Mouse (Mus musculus) left cerebral cortex, postnatal 25 days (tissue): Measurements from ENCODE around the gene Col25a1. TPM values are rescaled to one million over a fixed set of nuclear protein-coding genes. Genes with fewer than 3 reads are reported as not detected.

Experiments
- DNase-seq, 2 experiments: peaks; one replicate each; pipeline ENCODE4 v3.0.0; 2022; ENCODE audit warnings: low spot score in 2 of 2, mixed read lengths in 1 of 2
- intact Hi-C: fragments of 180-260 bp; cut with DNase I; formaldehyde crosslinking; loops from one replicate; pipeline ENCODE4 v1.15.1; 2025
- total RNA-seq, 2 experiments: library from RNA; stranded (reverse); gene quantifications; 2 replicates each; pipeline ENCODE4 v1.2.3; 2021

The Col25a1 gene
- total RNA-seq, 2 experiments from 2014 or later = 43.5 to 48.5 TPM

DNA sequence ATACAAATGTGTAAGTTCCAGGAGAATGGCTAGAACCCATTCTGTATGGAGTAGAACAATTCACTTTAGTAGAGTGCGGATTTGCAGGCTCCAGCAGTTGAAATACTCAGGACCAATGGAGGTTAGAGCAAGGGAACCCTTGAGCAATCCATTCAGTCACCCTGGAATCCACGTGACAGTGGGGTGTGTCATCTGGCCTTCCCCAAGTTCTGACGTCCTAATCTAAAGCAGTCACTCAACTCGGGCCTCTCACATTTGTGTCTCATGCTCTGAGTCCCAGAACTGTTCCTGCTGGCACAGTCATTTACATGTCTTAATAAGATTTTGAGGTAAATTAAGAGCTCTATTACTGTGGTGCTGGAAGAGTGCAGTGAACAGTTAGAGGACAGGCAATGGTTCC is 28.6 kb downstream of the Col25a1 start:
- intact Hi-C loops = no loop called here
- no peak for DNase-seq

GRCm38 (mm10) chr3:130160902-130161301 is 29.6 kb downstream of the Col25a1 start:
- intact Hi-C loops = no loop called here
- no peak for DNase-seq

DNA sequence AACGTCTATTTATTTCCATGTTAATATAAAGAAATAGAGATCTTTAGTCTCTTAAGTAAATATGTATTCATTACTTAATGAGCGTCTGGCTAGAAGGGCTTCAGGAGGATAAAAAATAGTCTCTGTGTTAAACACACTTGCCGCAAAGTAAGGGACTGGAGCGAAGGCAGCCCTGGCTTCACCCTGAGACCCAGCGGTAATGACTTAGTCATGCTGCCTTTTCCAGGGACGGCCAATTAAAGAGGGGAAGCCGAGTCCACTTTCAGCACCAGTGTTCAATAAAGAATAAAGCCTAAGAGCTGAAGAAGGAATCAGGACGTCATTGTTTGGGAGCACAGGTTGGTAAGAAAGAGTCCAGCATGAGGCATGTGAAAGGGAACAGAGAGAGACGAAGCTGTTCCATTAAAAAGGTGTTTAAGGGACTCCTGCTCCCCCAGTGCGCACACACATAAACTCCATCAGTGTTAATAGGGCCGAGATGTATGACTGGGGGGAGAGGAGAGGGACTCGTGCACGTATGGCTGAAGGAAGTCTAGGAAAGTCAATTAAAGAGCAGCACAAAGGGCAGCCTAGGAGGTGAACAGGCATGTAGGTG is 30.1 kb downstream of the Col25a1 start:
- intact Hi-C loops = no loop called here

DNA sequence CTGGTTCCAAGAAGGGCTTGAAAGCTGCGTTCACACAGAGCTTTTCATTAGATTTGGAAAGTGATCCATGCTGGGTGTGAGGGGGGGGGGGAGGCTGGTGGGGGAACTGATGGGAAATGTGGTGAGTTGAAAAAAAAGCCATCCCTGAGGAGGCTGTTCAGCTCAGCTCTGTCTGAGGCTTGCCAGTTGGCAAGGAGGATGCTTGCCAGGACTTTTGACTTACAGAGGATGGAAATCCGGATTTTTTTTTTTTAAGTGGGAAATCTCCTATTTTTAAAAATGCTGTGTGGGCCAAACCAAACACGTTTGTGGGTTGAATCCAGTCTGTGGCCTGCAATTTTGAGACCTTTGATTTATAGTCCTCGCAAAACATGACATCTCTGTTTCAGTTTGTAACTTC is 35.6 kb downstream of the Col25a1 start:
- intact Hi-C loops = no loop called here
- DNase-seq = peak in 1 of 2 experiments; percentile 38

More for the DNA sequence above, 30.1 kb downstream of the Col25a1 start:
- DNase-seq = no peak

DNA sequence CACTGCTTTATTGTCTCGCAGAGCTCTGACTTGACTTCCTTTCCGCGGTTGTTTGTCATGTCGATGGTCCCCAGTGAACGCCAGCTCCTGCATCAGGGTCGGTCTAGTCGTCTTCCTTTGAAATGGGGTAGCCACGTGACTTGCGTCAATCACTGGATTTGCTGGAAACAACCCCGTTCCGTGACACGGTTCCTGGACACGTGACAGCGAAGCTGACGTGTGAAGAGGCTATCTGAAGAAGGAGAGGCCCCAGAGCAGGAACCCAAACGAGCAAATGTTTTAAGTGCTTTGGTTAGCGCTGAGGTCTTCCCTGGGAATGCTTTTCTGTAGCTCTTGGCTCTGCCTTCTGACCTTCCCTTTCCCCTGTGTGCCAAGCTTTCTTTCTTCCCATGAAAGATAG is 41.5 kb downstream of the Col25a1 start:
- DNase-seq = no peak
- intact Hi-C loops = no loop called here

DNA sequence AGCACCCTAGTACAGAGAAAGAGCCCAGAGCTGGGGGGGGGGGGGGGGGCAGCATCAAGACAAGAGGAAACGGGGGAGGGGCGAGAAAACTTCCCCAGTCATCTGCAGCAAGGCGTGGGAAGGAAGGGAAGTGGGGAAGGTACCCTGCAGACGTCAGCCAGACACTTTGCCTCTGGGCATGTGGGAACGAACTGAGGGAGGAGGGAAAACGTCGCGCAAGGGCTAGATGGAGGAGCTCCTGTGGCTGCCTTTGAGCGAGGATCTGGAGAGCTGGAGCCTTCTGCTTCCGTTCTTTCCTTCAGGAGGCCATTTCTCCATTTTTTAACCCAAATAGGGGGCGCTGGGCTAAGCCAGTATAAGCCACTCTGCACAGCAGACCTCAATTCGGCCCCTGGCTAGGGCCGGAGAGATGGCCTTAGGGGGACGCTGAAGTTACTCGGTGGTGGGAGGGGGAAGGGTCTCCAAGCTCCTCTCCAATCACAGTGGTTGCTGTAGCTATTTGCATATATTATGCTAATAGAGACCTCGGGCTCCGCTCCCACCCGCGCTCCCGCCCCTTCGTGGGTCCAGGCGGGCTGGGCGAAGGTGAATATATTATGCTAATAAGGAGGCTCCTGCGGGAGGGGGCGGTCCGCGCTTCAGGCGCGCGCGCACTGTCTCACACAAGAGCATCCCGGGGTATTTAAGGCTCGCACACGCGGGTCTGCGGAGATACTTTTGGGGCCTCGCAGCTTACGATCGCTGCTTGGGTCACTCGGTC is 49.1 kb downstream of the Col25a1 start:
- intact Hi-C loops = loop anchor here (5.0 kb wide), 3 partner anchors 68 to 512 kb away; no protein-coding TSS in a partner anchor
- DNase-seq = peak; percentile 79 to 87

- DNase-seq = no peak
- intact Hi-C loops = loop anchor here (5.0 kb wide), 3 partner anchors 69 to 511 kb away; no protein-coding TSS in a partner anchor
Measured at GRCm38 (mm10) chr3:130180964-130181590, 49.8 kb downstream of the Col25a1 start.

- intact Hi-C loops = loop anchor here (5.0 kb wide), 3 partner anchors 69 to 511 kb away; no protein-coding TSS in a partner anchor
- DNase-seq = no peak
Measured at GRCm38 (mm10) chr3:130181591-130181980, 50.3 kb downstream of the Col25a1 start.

- no peak for DNase-seq
Measured at GRCm38 (mm10) chr3:130182450-130182849, 51.1 kb downstream of the Col25a1 start.

DNA sequence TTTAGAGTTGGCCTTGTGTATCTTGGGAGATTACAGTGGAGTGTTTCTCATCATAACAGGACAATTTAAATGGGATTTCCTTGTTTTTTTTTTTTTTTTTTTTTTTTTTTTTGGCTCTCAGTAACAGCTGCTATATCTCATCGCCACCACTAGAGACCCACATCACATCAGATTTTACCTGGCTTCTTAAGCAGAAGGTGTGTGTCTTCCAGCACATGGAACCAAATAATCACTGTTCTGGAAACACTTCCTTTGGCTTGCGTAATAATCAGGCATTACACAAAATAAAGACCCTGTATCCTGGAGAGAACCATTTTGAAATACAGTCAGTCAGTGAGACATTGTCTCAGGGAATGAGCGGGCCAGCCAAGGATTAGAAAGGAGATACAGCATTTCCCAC is 53.8 kb downstream of the Col25a1 start:
- intact Hi-C loops = loop anchor here (2.0 kb wide), 1 partner anchor 390 kb away; no protein-coding TSS in a partner anchor
- DNase-seq = no peak

More at GRCm38 (mm10) chr3:130182450-130182849, 51.1 kb downstream of the Col25a1 start:
- intact Hi-C loops = loop anchor here (5.0 kb wide), 3 partner anchors 70 to 510 kb away; no protein-coding TSS in a partner anchor

- intact Hi-C loops = no loop called here
- no peak for DNase-seq
Measured at GRCm38 (mm10) chr3:130187588-130187987, 56.3 kb downstream of the Col25a1 start.

DNA sequence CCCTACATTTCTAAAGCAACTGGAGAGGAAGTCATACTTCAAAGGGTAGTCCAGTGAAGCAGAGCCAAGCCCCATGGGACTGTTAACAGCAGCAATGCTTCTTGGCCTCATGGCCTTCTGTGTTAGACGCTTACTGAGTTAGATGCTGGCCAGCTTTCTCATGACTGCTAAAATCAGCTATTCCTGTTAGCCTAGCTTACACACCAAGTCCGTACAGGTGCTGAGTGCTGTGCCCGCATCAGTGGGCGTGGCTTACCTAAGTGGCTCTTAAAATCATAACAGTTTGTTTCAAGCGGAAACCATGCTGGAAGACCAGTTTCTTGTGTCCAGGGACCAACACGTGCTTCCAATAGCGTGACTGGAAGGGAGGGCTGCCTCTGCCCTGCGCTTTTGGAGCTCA is 62.1 kb downstream of the Col25a1 start:
- DNase-seq = no peak
- intact Hi-C loops = no loop called here

- intact Hi-C loops = no loop called here
- no peak for DNase-seq
Measured at GRCm38 (mm10) chr3:130214631-130215030, 83.3 kb downstream of the Col25a1 start.

- no peak for DNase-seq
- intact Hi-C loops = no loop called here
Measured at GRCm38 (mm10) chr3:130216141-130216540, 84.8 kb downstream of the Col25a1 start.

GRCm38 (mm10) chr3:130216646-130217045 is 85.3 kb downstream of the Col25a1 start:
- no peak for DNase-seq
- intact Hi-C loops = no loop called here

DNA sequence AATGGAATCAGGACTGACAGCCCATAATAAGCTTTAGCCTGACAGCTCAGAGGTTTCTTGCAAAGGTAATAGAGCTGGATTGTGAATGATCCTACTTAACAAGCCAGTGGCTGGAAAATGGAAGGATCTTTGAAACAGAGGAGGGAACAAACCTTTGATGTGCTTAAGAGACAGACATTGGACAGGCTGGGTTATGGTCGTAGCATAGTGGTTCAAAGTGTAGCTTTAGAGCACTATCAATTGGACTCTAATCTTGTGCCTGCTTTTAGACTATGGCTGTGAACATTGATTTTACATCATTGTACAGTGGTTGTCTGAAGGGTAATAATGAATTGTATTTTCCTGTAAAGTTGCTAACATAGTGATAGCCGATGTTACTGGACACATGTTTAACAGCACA is 86.4 kb downstream of the Col25a1 start:
- no peak for DNase-seq
- intact Hi-C loops = no loop called here

GRCm38 (mm10) chr3:130218232-130218728 is 87.0 kb downstream of the Col25a1 start:
- intact Hi-C loops = no loop called here

GRCm38 (mm10) chr3:130220811-130221210 is 89.5 kb downstream of the Col25a1 start:
- intact Hi-C loops = no loop called here

More at GRCm38 (mm10) chr3:130218232-130218728, 87.0 kb downstream of the Col25a1 start:
- DNase-seq = no peak

GRCm38 (mm10) chr3:130228186-130228585 is 96.9 kb downstream of the Col25a1 start:
- no peak for DNase-seq
- intact Hi-C loops = no loop called here

More at GRCm38 (mm10) chr3:130220811-130221210, 89.5 kb downstream of the Col25a1 start:
- DNase-seq = no peak

DNA sequence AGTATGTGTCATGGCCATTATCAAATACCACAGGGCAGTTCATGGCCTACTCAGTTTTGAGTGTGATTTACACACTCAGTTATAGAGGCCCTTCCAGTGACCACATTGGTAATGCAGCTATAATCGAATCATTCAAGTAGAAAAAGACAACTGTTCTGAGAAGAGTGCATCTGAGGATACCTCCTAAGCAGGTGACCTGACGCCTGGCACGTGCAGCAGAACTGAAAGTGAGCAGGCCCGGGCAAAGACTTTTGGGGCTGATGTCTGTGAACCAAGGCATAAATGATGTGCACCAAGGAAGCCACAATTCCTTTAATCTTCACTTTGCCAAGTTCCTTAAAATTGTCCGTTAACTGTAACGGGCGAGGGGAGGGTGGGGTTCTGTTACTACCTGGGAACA is 101.6 kb downstream of the Col25a1 start:
- intact Hi-C loops = no loop called here
- no peak for DNase-seq
